Mouse (Mus musculus) stomach, postnatal 0 days (tissue): Measurements from ENCODE around the gene Foxe1.

Experiments
- CTCF ChIP-seq: IDR thresholded peaks from 2 replicates; pipeline ENCODE4 v1.5.1; 2016; ENCODE audit warnings: antibody characterized with exemption, low read depth, mild to moderate bottlenecking, moderate library complexity
- EP300 ChIP-seq: optimal IDR thresholded peaks from 2 replicates; pipeline ENCODE3; 2016; ENCODE audit warnings: antibody characterized with exemption

- peak; percentile 87 for TF ChIP-seq CTCF
- peak; percentile 21 for TF ChIP-seq EP300
These were observed 47.1 kb downstream of the Foxe1 start for GRCm38 (mm10) chr4:46390390-46390970.
